Mouse (Mus musculus) brown adipose tissue, adult 24 weeks (tissue): Measurements from ENCODE around the gene Cep70. TPM values are rescaled to one million over a fixed set of nuclear protein-coding genes. Genes with fewer than 3 reads are reported as not detected.

Experiments
- H3K27ac ChIP-seq: fragments of 200-500 bp; replicated peaks from 2 replicates; pipeline ENCODE4 v1.5.1; 2012; ENCODE audit warnings: low read depth, mild to moderate bottlenecking, low read length
- H3K4me1 ChIP-seq: fragments of 200-500 bp; 2 replicates; pipeline ENCODE4 v1.6.1; 2012; ENCODE audit warnings: low read length, mixed read lengths; ENCODE audit not compliant: control insufficient read depth, insufficient read depth, insufficient read length
- H3K4me3 ChIP-seq: fragments of 200-500 bp; 2 replicates; pipeline ENCODE4 v1.5.1; 2012; ENCODE audit warnings: low read depth, mild to moderate bottlenecking, low read length, moderate library complexity; ENCODE audit not compliant: insufficient read depth
- polyA plus RNA-seq: library from polyadenylated mRNA; stranded (reverse); fragments of >200 nt; gene quantifications from 2 replicates; pipeline ENCODE4 v1.2.4, GENCODE M21; 2012; ENCODE audit not compliant: missing spikeins, insufficient read depth, insufficient read length

The Cep70 gene
- polyA plus RNA-seq, result 8.8 and 12.9 TPM in 2 replicates

- peak within 1 kb of the TSS; percentile 85 for H3K4me3 ChIP-seq
- peak within 1 kb of the TSS; percentile 35; the same call in 1 of the 2 replicates for H3K27ac ChIP-seq
- H3K4me1 ChIP-seq, result no peaks in the 10 kb centered on the region
Measured at GRCm38 (mm10) chr9:99243190-99243894, at the start of gene Cep70. Gene Cep70, plus strand, starts transcription at chr9:99243367.

GRCm38 (mm10) chr9:99212643-99213042, 30.5 kb upstream of the Cep70 start:
- Histone ChIP-seq H3K4me1 (no peaks in the 10 kb centered on the region), H3K4me3 (no peak overlapping the region), H3K27ac (no peak overlapping the region)

DNA sequence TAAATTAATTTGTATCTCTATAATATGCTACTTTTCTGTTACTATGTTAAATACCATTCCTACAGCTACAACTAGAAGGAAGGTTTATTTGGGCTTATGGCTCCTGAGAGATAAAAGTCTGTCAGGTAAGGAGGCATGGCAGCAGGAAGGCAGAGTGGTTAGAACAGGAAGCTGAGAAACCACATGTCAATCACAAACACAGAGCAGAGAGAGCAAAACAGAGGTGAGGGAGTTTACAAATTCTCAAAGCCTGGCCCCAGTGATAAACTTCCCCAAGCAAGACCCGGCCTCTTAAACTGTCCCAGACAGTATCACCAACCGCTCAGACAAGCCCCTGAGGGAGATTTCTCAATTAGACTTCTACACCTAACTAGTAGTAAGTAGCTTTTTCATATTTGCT, 27.0 kb upstream of the Cep70 start:
- Histone ChIP-seq H3K4me1 (no peaks in the 10 kb centered on the region), H3K4me3 (no peak overlapping the region), H3K27ac (no peak overlapping the region)

DNA sequence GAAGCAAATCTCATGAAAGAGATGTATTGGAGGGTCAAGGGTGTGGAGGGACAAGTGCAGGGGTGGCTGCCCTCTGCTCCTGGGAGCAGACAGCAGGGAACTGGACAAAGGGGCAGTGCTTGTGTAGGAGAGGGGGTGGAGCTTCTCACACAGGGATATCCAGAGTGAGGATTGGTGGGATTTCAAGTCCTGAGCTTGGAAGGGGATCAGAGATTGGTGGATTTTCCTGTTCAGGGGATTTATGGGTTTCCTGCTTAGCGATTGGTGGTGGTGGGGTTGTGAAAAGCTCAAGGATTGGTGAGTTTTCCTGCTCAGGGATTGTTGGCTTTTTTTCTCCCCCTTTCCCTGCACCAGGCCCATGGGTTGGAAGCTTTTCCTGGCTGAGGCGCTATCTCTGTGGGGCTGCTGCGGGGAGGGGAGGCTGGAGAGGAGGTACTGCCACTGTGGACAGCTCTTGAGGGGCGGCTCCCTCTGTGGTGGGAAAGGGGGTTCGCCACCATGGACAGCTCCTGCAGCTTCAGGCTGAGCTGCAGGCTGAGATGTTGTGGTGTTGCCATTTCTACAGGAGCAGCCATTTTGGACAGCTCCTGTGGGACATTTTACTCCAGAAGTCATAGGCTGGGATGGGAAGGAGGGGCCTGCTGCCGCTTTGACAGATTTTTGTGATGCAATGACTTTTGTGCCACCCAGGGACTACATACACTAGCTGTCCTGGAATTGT, 25.0 kb upstream of the Cep70 start:
- no peaks in the 10 kb centered on the region for H3K4me1 ChIP-seq
- H3K4me3 ChIP-seq, result no peak overlapping the region; the same call in 1 of the 2 replicates
- no peak overlapping the region for H3K27ac ChIP-seq

DNA sequence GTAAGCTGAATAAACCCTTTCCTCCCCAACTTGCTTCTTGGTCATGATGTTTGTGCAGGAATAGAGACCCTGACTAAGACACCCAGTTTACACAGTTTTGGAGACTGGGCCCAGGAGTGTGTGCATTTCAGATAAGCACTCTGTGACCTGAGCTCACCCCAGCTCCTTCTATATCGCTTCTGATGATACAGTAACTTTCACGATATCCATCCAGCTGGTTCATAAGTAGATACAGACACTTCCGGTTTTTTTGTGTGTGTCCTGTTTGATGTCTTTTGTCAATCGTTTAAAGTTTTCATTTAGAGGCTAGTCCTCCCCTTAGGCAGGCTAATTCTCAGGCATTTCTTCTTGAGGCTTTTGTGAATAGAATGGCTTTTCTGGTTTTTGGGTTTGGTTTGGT, 21.5 kb upstream of the Cep70 start:
- Histone ChIP-seq H3K4me3 (no peak overlapping the region), H3K27ac (no peak overlapping the region), H3K4me1 (no peaks in the 10 kb centered on the region)

DNA sequence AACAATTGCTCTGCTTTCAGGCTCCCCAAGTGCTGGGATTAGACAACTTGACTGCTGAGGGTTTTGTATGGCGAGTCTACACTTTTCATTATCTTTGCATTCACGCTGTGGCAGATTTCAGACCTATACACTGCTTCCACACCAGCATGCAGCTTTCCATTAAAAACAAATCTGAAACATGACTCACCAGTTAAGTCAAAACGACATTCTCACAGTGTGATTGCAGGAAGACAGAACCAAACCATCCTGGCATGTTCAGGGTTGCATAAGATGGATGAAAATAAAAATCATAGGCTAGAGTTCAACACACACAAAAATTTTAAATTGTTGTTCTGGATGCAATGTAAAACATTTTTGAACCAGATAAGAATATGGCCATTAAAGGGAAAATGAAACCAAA, 18.6 kb upstream of the Cep70 start:
- H3K4me3 ChIP-seq, result no peak overlapping the region
- H3K27ac ChIP-seq, result no peak overlapping the region
- no peaks in the 10 kb centered on the region for H3K4me1 ChIP-seq

DNA sequence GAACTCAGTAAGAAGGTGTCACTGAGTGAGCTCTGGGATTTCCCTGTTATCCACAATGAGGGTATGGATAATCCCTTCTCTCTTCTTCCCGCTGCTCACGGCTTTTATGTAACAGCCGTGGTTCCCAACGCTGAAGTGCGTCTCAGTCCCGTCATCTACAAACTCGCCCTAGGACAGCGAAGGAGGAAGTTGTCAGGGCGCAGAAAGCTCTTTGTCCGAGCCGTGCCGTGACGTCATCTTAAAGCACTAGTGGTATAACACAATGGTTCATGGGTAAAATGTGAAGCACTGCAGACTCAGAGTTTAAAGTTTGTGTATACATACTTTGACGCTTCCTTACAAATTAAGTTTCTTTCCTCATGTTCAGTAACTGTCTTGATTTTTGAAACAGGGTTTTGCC, 13.7 kb upstream of the Cep70 start:
- Histone ChIP-seq H3K4me3 (no peak overlapping the region), H3K4me1 (no peaks in the 10 kb centered on the region), H3K27ac (no peak overlapping the region)

GRCm38 (mm10) chr9:99237139-99237538, 6.0 kb upstream of the Cep70 start, which contains the start of gene Faiml:
Gene Faiml, minus strand, starts transcription at chr9:99237239.
- Histone ChIP-seq H3K27ac (no peak within 1 kb of the TSS), H3K4me1 (no peaks in the 10 kb centered on the region; the same call in 1 of the 2 replicates), H3K4me3 (no peak within 1 kb of the TSS)

- no peak overlapping the region for H3K4me3 ChIP-seq
- H3K27ac ChIP-seq, result no peak overlapping the region
- H3K4me1 ChIP-seq, result no peaks in the 10 kb centered on the region; the same call in 1 of the 2 replicates
Measured at GRCm38 (mm10) chr9:99238276-99238675, 4.9 kb upstream of the Cep70 start.

DNA sequence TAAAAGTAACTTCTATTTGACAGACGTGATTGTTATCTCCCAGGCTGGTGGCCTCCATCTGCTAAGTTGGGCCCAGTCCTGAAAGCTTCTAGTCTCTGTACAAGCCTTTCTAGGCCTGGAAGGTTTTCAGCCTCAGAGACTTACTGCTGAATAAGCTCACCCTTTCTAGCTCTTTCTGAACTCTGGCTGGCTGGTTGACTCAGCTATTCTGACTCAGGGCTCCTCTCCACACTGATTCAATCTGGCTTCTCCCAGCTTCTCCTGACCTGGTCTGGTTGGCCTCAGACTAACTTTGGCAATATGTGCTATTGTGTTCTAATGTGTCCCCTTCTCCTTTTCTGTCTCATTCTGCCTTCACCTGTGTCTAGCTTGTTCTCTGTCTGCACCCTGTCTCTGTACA, 3.9 kb upstream of the Cep70 start:
- Histone ChIP-seq H3K4me3 (no peak overlapping the region), H3K27ac (no peak overlapping the region), H3K4me1 (no peaks in the 10 kb centered on the region; the same call in 1 of the 2 replicates)

GRCm38 (mm10) chr9:99240571-99240970, 2.6 kb upstream of the Cep70 start:
- Histone ChIP-seq H3K4me3 (no peak overlapping the region), H3K27ac (no peak overlapping the region), H3K4me1 (no peaks in the 10 kb centered on the region; the same call in 1 of the 2 replicates)

- no peak overlapping the region for H3K27ac ChIP-seq
- no peak overlapping the region for H3K4me3 ChIP-seq
- H3K4me1 ChIP-seq, result no peaks in the 10 kb centered on the region; the same call in 1 of the 2 replicates
Measured at GRCm38 (mm10) chr9:99242035-99242434, 1.1 kb upstream of the Cep70 start.

DNA sequence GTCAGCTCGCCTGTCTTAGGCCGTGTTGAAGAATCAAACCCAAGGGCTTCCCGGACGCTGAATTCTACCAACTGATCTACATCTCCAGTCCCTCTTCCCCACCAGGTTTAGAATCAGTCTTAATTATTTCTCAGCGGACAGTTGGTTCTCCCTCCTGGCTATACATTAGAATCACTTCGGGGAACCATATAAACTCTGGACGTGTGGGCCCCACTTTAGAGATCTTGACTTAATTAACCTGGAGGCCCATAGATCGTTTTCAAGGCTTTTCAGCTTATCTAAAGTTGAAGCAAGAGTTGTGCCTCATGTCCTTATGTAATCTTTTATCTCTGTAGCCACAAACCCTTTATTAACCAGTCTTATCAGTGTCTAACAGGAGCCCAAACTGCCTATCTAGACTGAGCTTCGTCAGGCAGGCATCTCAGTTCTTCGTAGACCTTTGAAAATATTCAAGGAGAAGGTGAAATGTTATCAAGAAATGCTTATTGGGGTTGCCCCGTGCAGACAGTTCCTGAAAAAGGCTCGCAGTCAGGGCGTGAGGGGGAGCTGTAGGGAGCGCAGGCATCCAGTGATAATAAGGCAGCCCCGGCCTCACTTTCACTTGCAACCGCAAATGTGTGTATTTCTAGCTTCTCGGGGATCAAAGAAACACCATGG, 506 bp upstream of the Cep70 start:
- peak overlapping the region; percentile 35; the same call in 1 of the 2 replicates for H3K27ac ChIP-seq
- no peaks in the 10 kb centered on the region; the same call in 1 of the 2 replicates for H3K4me1 ChIP-seq
- H3K4me3 ChIP-seq, result peak overlapping the region; percentile 85

GRCm38 (mm10) chr9:99243895-99244293, 727 bp downstream of the Cep70 start:
- Histone ChIP-seq H3K4me3 (peak overlapping the region; percentile 85), H3K4me1 (no peaks in the 10 kb centered on the region), H3K27ac (no peak overlapping the region)

DNA sequence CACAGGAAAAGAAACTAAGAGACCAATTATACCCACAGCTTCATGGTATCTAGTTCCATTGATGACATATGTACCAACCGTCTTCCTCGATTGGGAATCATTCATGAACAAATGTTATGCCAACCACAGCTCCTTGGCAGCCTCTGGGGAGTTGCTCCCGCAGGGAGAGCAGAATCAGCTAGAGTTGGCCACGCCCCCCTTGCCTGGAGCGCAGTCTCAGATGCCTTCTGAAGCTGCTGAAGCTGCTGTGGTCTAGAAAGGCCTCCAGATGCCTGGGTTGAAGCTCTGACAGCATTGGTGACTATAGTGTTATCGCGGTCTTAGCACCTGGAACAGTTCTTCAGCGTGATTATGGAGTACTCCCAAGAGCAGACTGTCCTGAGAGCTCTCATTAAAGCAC, 5.1 kb downstream of the Cep70 start:
- Histone ChIP-seq H3K4me1 (no peaks in the 10 kb centered on the region), H3K4me3 (no peak overlapping the region)

More for the DNA sequence above, 5.1 kb downstream of the Cep70 start:
- H3K27ac ChIP-seq, result no peak overlapping the region
